Mouse (Mus musculus) bone marrow macrophage, adult 2 months (primary cell): Measurements from ENCODE around the gene Chrd. TPM values are rescaled to one million over a fixed set of nuclear protein-coding genes. Genes with fewer than 3 reads are reported as not detected.

Experiments
- H3K27ac ChIP-seq: 2 replicates; pipeline ENCODE4 v1.5.1; 2012; ENCODE audit warnings: low read depth, low read length; ENCODE audit not compliant: insufficient read depth
- H3K4me1 ChIP-seq: 2 replicates; pipeline ENCODE4 v1.6.1; 2012; ENCODE audit warnings: low read length; ENCODE audit not compliant: control insufficient read depth, insufficient read depth
- H3K4me3 ChIP-seq: 2 replicates; pipeline ENCODE4 v1.5.1; 2012; ENCODE audit warnings: mild to moderate bottlenecking, low read length, moderate library complexity; ENCODE audit not compliant: insufficient read depth
- CTCF ChIP-seq: IDR thresholded peaks from 2 replicates; pipeline ENCODE4 v1.5.1; 2012; ENCODE audit warnings: low read depth, mild to moderate bottlenecking, low read length, moderate library complexity
- POLR2A ChIP-seq: IDR thresholded peaks from 2 replicates; pipeline ENCODE4 v1.6.1; 2012; ENCODE audit warnings: mild to moderate bottlenecking, low read depth, low read length, borderline replicate concordance
- polyA plus RNA-seq: library from polyadenylated mRNA; stranded (reverse); fragments of >200 nt; gene quantifications from 2 replicates; pipeline ENCODE4 v1.2.4, GENCODE M21; 2012; ENCODE audit not compliant: missing spikeins, insufficient read depth, insufficient read length

Chrd gene
- polyA plus RNA-seq, 1 experiment, result not detected

- TF ChIP-seq CTCF (no peak), POLR2A (no peak)
- Histone ChIP-seq H3K27ac (no peak overlapping the region), H3K4me1 (peaks cover 2% of the 10 kb centered on the region; the same call in 1 of the 2 replicates), H3K4me3 (no peak overlapping the region)
Measured at GRCm38 (mm10) chr16:20756052-20756451, 23.1 kb downstream of the Chrd start.

- H3K27ac ChIP-seq, result no peak overlapping the region
- TF ChIP-seq CTCF (no peak), POLR2A (no peak)
- no peak overlapping the region for H3K4me3 ChIP-seq
- H3K4me1 ChIP-seq, result peaks cover 2% of the 10 kb centered on the region; the same call in 1 of the 2 replicates
Measured at GRCm38 (mm10) chr16:20757385-20757784, 24.5 kb downstream of the Chrd start.

- H3K27ac ChIP-seq, result no peak overlapping the region
- TF ChIP-seq POLR2A (no peak), CTCF (peak; percentile 39; the same call in 1 of the 2 replicates)
- H3K4me1 ChIP-seq, result no peaks in the 10 kb centered on the region
- H3K4me3 ChIP-seq, result no peak overlapping the region
Measured at GRCm38 (mm10) chr16:20761681-20762080, 28.8 kb downstream of the Chrd start.

DNA sequence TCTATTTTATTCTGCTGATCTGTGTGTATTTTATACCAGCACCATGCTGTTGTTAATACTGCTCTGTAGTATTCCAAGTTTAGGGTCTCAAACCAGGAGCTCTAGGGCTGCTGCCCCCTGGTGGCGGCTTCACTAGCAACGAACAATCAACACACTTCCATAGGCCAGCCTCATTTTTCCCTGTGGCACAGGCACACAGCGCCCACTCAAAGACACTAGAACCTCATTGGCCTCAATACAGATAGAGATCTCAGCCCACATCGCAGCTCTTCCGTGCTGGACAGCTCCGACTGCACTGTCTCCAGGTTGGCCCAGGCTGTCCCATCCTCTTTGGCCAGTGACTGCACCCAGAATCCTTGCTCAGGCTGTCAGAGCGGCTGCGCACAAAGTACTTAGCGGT lies 32.3 kb downstream of the Chrd start:
- no peak overlapping the region for H3K27ac ChIP-seq
- H3K4me3 ChIP-seq, result no peak overlapping the region
- TF ChIP-seq CTCF (peak; percentile 76), POLR2A (no peak)
- no peaks in the 10 kb centered on the region for H3K4me1 ChIP-seq

GRCm38 (mm10) chr16:20775021-20775420 lies 42.1 kb downstream of the Chrd start:
- no peak overlapping the region for H3K27ac ChIP-seq
- H3K4me3 ChIP-seq, result no peak overlapping the region
- H3K4me1 ChIP-seq, result no peaks in the 10 kb centered on the region
- no peak for TF ChIP-seq POLR2A
- TF ChIP-seq CTCF, result no peak

DNA sequence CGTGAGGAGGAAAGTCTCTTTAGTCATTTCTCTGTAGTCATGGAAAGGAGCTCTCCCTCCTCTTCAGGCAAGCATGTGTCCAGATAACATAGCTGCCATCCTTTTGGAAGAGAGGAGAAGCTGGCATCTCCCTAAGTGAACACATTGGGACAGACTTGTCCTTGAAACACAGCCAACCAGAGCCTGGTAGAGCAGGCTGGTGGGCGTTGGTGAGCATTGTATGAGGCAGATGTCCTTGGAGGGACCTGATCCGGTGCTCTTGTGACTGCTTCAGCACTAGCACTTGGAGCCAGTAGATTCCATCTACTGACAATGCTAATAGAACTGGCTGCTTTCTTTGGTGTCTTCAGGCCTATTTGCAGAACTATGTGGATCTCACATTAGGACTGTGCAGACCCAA lies 46.9 kb downstream of the Chrd start:
- TF ChIP-seq POLR2A (no peak), CTCF (no peak)
- H3K4me1 ChIP-seq, result no peaks in the 10 kb centered on the region
- H3K4me3 ChIP-seq, result no peak overlapping the region
- no peak overlapping the region for H3K27ac ChIP-seq

DNA sequence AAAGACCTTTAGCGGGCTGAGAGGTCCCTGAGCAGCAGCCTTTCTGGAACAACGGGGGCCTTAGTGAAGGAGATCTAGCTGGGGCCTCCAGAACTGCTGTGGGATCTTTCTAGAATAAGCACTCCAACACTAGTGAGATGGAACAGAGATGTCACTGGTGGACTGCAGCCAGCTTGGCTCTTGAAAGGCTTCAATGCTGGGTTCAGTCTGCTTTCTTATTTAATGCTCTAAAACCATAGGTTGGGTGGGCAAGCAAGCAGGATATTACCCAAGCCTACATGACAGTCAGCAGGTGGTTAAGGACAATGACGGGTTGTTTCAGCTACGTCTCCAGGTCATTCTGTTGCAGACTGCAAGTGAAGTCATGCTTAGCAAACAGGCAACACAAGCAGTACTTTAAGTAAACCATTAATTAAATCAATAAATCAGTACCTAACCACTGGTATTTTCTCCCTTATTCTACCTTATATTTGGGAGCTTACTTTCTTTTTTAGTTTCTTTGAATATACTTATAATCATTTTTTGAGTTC lies 48.2 kb downstream of the Chrd start:
- Histone ChIP-seq H3K4me3 (no peak overlapping the region), H3K27ac (no peak overlapping the region), H3K4me1 (no peaks in the 10 kb centered on the region)
- TF ChIP-seq POLR2A (no peak), CTCF (no peak)

DNA sequence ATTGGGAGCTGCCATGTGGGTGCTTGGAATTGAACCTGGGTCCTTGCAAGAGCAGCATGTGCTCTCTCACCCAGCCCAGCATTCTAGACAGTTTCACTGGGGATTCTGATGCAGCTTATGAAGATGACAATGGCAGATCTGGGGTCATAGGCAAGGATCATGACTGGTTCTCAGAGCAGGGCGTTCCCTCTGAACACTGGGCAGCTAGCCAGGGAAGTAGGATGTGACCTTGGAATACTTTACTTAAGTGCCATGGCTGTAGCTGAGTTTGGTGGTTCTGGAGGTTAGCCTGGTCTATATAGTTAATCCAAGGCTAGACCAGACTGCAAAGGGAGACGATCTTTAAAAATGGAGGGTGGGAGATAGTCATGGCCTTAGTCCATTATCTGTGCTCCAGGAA lies 51.0 kb downstream of the Chrd start:
- TF ChIP-seq POLR2A, result no peak

DNA sequence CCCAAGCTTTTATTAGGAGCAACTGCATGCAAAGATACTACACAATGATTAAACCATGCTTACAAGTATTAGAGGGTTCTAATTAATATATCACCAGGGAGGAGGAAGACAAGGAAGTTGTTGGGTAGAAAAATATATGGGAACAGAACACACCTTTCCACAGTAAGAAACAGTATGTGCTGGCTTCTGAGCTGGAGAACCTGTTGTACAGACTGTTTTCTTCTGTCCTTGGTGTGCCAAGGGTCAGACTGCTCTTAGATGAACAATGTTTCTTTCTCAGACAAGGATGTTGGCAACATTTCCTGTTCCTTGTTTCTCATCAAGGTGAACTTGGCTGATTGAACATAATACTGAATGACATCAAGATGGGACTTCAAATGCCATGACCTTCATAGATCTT lies 51.8 kb downstream of the Chrd start:
- Histone ChIP-seq H3K4me3 (no peak overlapping the region), H3K27ac (no peak overlapping the region), H3K4me1 (no peaks in the 10 kb centered on the region)
- TF ChIP-seq POLR2A, result no peak
- TF ChIP-seq CTCF, result no peak

More for the DNA sequence above, 51.0 kb downstream of the Chrd start:
- no peaks in the 10 kb centered on the region for H3K4me1 ChIP-seq
- H3K27ac ChIP-seq, result no peak overlapping the region
- H3K4me3 ChIP-seq, result no peak overlapping the region

- no peak overlapping the region for H3K27ac ChIP-seq
- no peak for TF ChIP-seq CTCF
- H3K4me1 ChIP-seq, result no peaks in the 10 kb centered on the region
- H3K4me3 ChIP-seq, result no peak overlapping the region
Measured at GRCm38 (mm10) chr16:20786556-20786955, 53.6 kb downstream of the Chrd start.

GRCm38 (mm10) chr16:20791803-20792202 lies 58.9 kb downstream of the Chrd start:
- TF ChIP-seq POLR2A (no peak), CTCF (no peak)

More at GRCm38 (mm10) chr16:20791803-20792202, 58.9 kb downstream of the Chrd start:
- no peak overlapping the region for H3K27ac ChIP-seq
- H3K4me3 ChIP-seq, result no peak overlapping the region
- H3K4me1 ChIP-seq, result no peaks in the 10 kb centered on the region

Other genes with a start within 250 kb of the Chrd start
- gene Eif2b5, start 234.3 kb upstream of the Chrd start, polyA plus RNA-seq, result 23.9 and 25.9 TPM in 2 replicates
- 26.8 and 30.4 TPM in 2 replicates for gene Dvl3, start 216.1 kb upstream of the Chrd start, polyA plus RNA-seq
- 348 and 391 TPM in 2 replicates for gene Ap2m1, start 197.6 kb upstream of the Chrd start, polyA plus RNA-seq
- gene Abcf3, start 184.6 kb upstream of the Chrd start, polyA plus RNA-seq, result 53.5 and 74.8 TPM in 2 replicates
- not detected in 2 replicates for gene Vwa5b2, start 143.7 kb upstream of the Chrd start, polyA plus RNA-seq
- 7.0 and 9.8 TPM in 2 replicates for gene Eef1akmt4, start 121.5 kb upstream of the Chrd start, polyA plus RNA-seq
- gene Gm49333, start 121.5 kb upstream of the Chrd start, polyA plus RNA-seq, result not detected in 2 replicates
- 10.9 and 13.1 TPM in 2 replicates for gene Alg3, start 121.4 kb upstream of the Chrd start, polyA plus RNA-seq
- 2.5 and 2.7 TPM in 2 replicates for gene Camk2n2, start 111.8 kb upstream of the Chrd start, polyA plus RNA-seq
- not detected in 2 replicates for gene Ece2, start 103.3 kb upstream of the Chrd start, polyA plus RNA-seq
- 147 and 191 TPM in 2 replicates for gene Psmd2, start 81.5 kb upstream of the Chrd start, polyA plus RNA-seq
- gene Eif4g1, start 64.8 kb upstream of the Chrd start, polyA plus RNA-seq, result 101 and 119 TPM in 2 replicates
- 6.2 and 7.6 TPM in 2 replicates for gene Fam131a, start 39.9 kb upstream of the Chrd start, polyA plus RNA-seq
- gene Polr2h, start 15.5 kb upstream of the Chrd start, polyA plus RNA-seq, result 10.1 and 17.5 TPM in 2 replicates
- gene Clcn2, start 15.4 kb upstream of the Chrd start, polyA plus RNA-seq, result 1.0 and 1.6 TPM in 2 replicates
- gene Thpo, start 1.4 kb downstream of the Chrd start, polyA plus RNA-seq, result not detected in 2 replicates